Mouse (Mus musculus): ENCODE data around the gene Sash3. TPM values are rescaled to one million over a fixed set of nuclear protein-coding genes. Genes with fewer than 3 reads are reported as not detected.

The Sash3 gene
- polyA plus RNA-seq, 1 experiment from 2014 or later: 1.3 TPM

- DNase-seq (ENCODE audit: low spot score): no peak
- no peaks in the 10 kb centered on the region for H3K27me3 ChIP-seq (ENCODE audit: low read depth, poor library complexity, severe bottlenecking)
- no peaks in the 10 kb centered on the region for H3K9me3 ChIP-seq (replicated peaks)
- WGBS: 85% methylated on average over 7 of the region's 7 CpGs
- no peaks in the 10 kb centered on the region for H3K36me3 ChIP-seq
- no peak overlapping the region for H3K27ac ChIP-seq (replicated peaks)
- H3K4me1 ChIP-seq: no peaks in the 10 kb centered on the region
- no peak overlapping the region for H3K4me3 ChIP-seq
Observed at GRCm38 (mm10) chrX:48147741-48148186, 1.5 kb downstream of the Sash3 start.

GRCm38 (mm10) chrX:48152106-48152505 lies 5.9 kb downstream of the Sash3 start:
- Histone ChIP-seq H3K9me3 (replicated peaks) (no peaks in the 10 kb centered on the region), H3K27ac (replicated peaks) (no peak overlapping the region), H3K4me1 (no peaks in the 10 kb centered on the region), H3K4me3 (no peak overlapping the region), H3K27me3 (ENCODE audit: low read depth, poor library complexity, severe bottlenecking) (no peaks in the 10 kb centered on the region), H3K36me3 (no peaks in the 10 kb centered on the region)
- no peak for DNase-seq (ENCODE audit: low spot score)
- WGBS: 86% methylated on average over 7 of the region's 7 CpGs

GRCm38 (mm10) chrX:48153414-48153813 lies 7.2 kb downstream of the Sash3 start:
- Histone ChIP-seq H3K27me3 (ENCODE audit: low read depth, poor library complexity, severe bottlenecking) (no peaks in the 10 kb centered on the region), H3K27ac (replicated peaks) (no peak overlapping the region), H3K36me3 (no peaks in the 10 kb centered on the region), H3K4me1 (no peaks in the 10 kb centered on the region), H3K4me3 (no peak overlapping the region), H3K9me3 (replicated peaks) (no peaks in the 10 kb centered on the region)
- 87% methylated on average over 2 of the region's 2 CpGs for WGBS
- DNase-seq (ENCODE audit: low spot score): no peak

GRCm38 (mm10) chrX:48153949-48154348 lies 7.7 kb downstream of the Sash3 start:
- H3K9me3 ChIP-seq (replicated peaks): no peaks in the 10 kb centered on the region
- H3K36me3 ChIP-seq: no peaks in the 10 kb centered on the region
- H3K4me3 ChIP-seq: no peak overlapping the region
- no peak overlapping the region for H3K27ac ChIP-seq (replicated peaks)
- no peak for DNase-seq (ENCODE audit: low spot score)
- 66% methylated on average over 2 of the region's 2 CpGs for WGBS
- no peaks in the 10 kb centered on the region for H3K27me3 ChIP-seq (ENCODE audit: low read depth, poor library complexity, severe bottlenecking)
- H3K4me1 ChIP-seq: no peaks in the 10 kb centered on the region

- Histone ChIP-seq H3K27ac (replicated peaks) (no peak overlapping the region), H3K9me3 (replicated peaks) (no peaks in the 10 kb centered on the region), H3K27me3 (ENCODE audit: low read depth, poor library complexity, severe bottlenecking) (no peaks in the 10 kb centered on the region), H3K4me1 (no peaks in the 10 kb centered on the region), H3K36me3 (no peaks in the 10 kb centered on the region), H3K4me3 (no peak overlapping the region)
- WGBS: 91% methylated on average over 6 of the region's 6 CpGs
- no peak for DNase-seq (ENCODE audit: low spot score)
Observed at GRCm38 (mm10) chrX:48155489-48155888, 9.3 kb downstream of the Sash3 start.

- Histone ChIP-seq H3K36me3 (no peaks in the 10 kb centered on the region), H3K9me3 (replicated peaks) (no peaks in the 10 kb centered on the region), H3K27ac (replicated peaks) (no peak overlapping the region), H3K27me3 (ENCODE audit: low read depth, poor library complexity, severe bottlenecking) (no peaks in the 10 kb centered on the region), H3K4me1 (no peaks in the 10 kb centered on the region), H3K4me3 (no peak overlapping the region)
- WGBS: 88% methylated on average over 8 of the region's 8 CpGs
- no peak for DNase-seq (ENCODE audit: low spot score)
Observed at GRCm38 (mm10) chrX:48157396-48157795, 11.2 kb downstream of the Sash3 start.

- DNase-seq (ENCODE audit: low spot score): no peak
- Histone ChIP-seq H3K4me3 (no peak overlapping the region), H3K27ac (replicated peaks) (no peak overlapping the region), H3K9me3 (replicated peaks) (no peaks in the 10 kb centered on the region), H3K36me3 (no peaks in the 10 kb centered on the region), H3K4me1 (no peaks in the 10 kb centered on the region), H3K27me3 (ENCODE audit: low read depth, poor library complexity, severe bottlenecking) (no peaks in the 10 kb centered on the region)
- WGBS: 92% methylated on average over 11 of the region's 11 CpGs
Observed at GRCm38 (mm10) chrX:48158229-48158919, 12.1 kb downstream of the Sash3 start.

GRCm38 (mm10) chrX:48169892-48170291 lies 23.7 kb downstream of the Sash3 start:
- Histone ChIP-seq H3K4me1 (peaks cover 3% of the 10 kb centered on the region; the same call in 1 of the 2 replicates), H3K27ac (replicated peaks) (no peak overlapping the region), H3K4me3 (no peak overlapping the region), H3K27me3 (ENCODE audit: low read depth, poor library complexity, severe bottlenecking) (no peaks in the 10 kb centered on the region), H3K36me3 (peaks cover 14% of the 10 kb centered on the region), H3K9me3 (replicated peaks) (peaks cover 2% of the 10 kb centered on the region; the same call in 1 of the 2 replicates)
- WGBS: 48% methylated on average over 1 of the region's 1 CpGs
- DNase-seq (ENCODE audit: low spot score): no peak

GRCm38 (mm10) chrX:48170368-48170767 lies 24.1 kb downstream of the Sash3 start:
- Histone ChIP-seq H3K4me1 (peaks cover 3% of the 10 kb centered on the region; the same call in 1 of the 2 replicates), H3K9me3 (replicated peaks) (peaks cover 6% of the 10 kb centered on the region; the same call in 1 of the 2 replicates), H3K4me3 (no peak overlapping the region), H3K27ac (replicated peaks) (no peak overlapping the region), H3K27me3 (ENCODE audit: low read depth, poor library complexity, severe bottlenecking) (no peaks in the 10 kb centered on the region), H3K36me3 (peaks cover 19% of the 10 kb centered on the region)
- DNase-seq (ENCODE audit: low spot score): no peak
- 56% methylated on average over 1 of the region's 1 CpGs for WGBS

- H3K36me3 ChIP-seq: peaks cover 10% of the 10 kb centered on the region
- no peak overlapping the region for H3K27ac ChIP-seq (replicated peaks)
- no peak overlapping the region for H3K4me3 ChIP-seq
- no peak for DNase-seq (ENCODE audit: low spot score)
- no peaks in the 10 kb centered on the region for H3K27me3 ChIP-seq (ENCODE audit: low read depth, poor library complexity, severe bottlenecking)
- WGBS: 86% methylated on average over 6 of the region's 6 CpGs
- no peaks in the 10 kb centered on the region for H3K9me3 ChIP-seq (replicated peaks)
- no peaks in the 10 kb centered on the region for H3K4me1 ChIP-seq
Observed at GRCm38 (mm10) chrX:48181844-48182243, 35.6 kb downstream of the Sash3 start.

GRCm38 (mm10) chrX:48184703-48185102 lies 38.5 kb downstream of the Sash3 start:
- Histone ChIP-seq H3K27me3 (ENCODE audit: low read depth, poor library complexity, severe bottlenecking) (no peaks in the 10 kb centered on the region), H3K4me1 (no peaks in the 10 kb centered on the region), H3K27ac (replicated peaks) (no peak overlapping the region), H3K9me3 (replicated peaks) (no peaks in the 10 kb centered on the region), H3K4me3 (no peak overlapping the region), H3K36me3 (peaks cover 7% of the 10 kb centered on the region)
- no peak for DNase-seq (ENCODE audit: low spot score)
- WGBS: 81% methylated on average over 3 of the region's 3 CpGs

GRCm38 (mm10) chrX:48191261-48191660 lies 45.0 kb downstream of the Sash3 start:
- WGBS: 95% methylated on average over 6 of the region's 6 CpGs

GRCm38 (mm10) chrX:48193235-48194152 lies 47.3 kb downstream of the Sash3 start:
- peaks cover 9% of the 10 kb centered on the region for H3K36me3 ChIP-seq
- no peak overlapping the region for H3K27ac ChIP-seq (replicated peaks)
- WGBS: 71% methylated on average over 14 of the region's 14 CpGs
- DNase-seq (ENCODE audit: low spot score): no peak
- no peaks in the 10 kb centered on the region for H3K9me3 ChIP-seq (replicated peaks)
- no peak overlapping the region for H3K4me3 ChIP-seq
- H3K4me1 ChIP-seq: peaks cover 7% of the 10 kb centered on the region
- H3K27me3 ChIP-seq (ENCODE audit: low read depth, poor library complexity, severe bottlenecking): no peaks in the 10 kb centered on the region

More at GRCm38 (mm10) chrX:48191261-48191660, 45.0 kb downstream of the Sash3 start:
- no peak overlapping the region for H3K27ac ChIP-seq (replicated peaks)
- H3K36me3 ChIP-seq: peaks cover 9% of the 10 kb centered on the region
- H3K27me3 ChIP-seq (ENCODE audit: low read depth, poor library complexity, severe bottlenecking): no peaks in the 10 kb centered on the region
- H3K4me1 ChIP-seq: peaks cover 7% of the 10 kb centered on the region
- H3K9me3 ChIP-seq (replicated peaks): no peaks in the 10 kb centered on the region
- no peak for DNase-seq (ENCODE audit: low spot score)
- no peak overlapping the region for H3K4me3 ChIP-seq
